Mouse (Mus musculus): Measurements from ENCODE around the gene Otx1. TPM values are rescaled to one million over a fixed set of nuclear protein-coding genes. Genes with fewer than 3 reads are reported as not detected.

The Otx1 gene
- polyA plus RNA-seq, 1 experiment from 2014 or later = 5.9 TPM

GRCm38 (mm10) chr11:22008817-22009216, 6.1 kb upstream of the Otx1 start:
- H3K4me3 ChIP-seq (ENCODE audit: low read depth, low read length) = no peak overlapping the region
- no peaks in the 10 kb centered on the region for H3K9me3 ChIP-seq (replicated peaks; ENCODE audit: control insufficient read depth, low read length)
- no peak overlapping the region for H3K9ac ChIP-seq (replicated peaks; ENCODE audit: low read length)
- DNase-seq (ENCODE audit: low spot score) (peak; percentile 45), ATAC-seq (replicated peaks; ENCODE audit: insufficient number of reproducible peaks, low FRiP score, low TSS enrichment, low read depth) (no peak)
- H3K4me2 ChIP-seq (ENCODE audit: low read depth, low read length) = no peak overlapping the region; the same call in 1 of the 2 replicates
- peaks cover 3% of the 10 kb centered on the region; the same call in 1 of the 2 replicates for H3K4me1 ChIP-seq (ENCODE audit: control insufficient read depth, insufficient read depth, low read length)
- peaks cover 35% of the 10 kb centered on the region for H3K27me3 ChIP-seq (ENCODE audit: control insufficient read depth, insufficient read depth, low read length)
- no peaks in the 10 kb centered on the region for H3K36me3 ChIP-seq (replicated peaks; ENCODE audit: control insufficient read depth, insufficient read depth, low read depth, low read length)
- WGBS = 5% methylated on average over 2 of the region's 2 CpGs
- no peak overlapping the region for H3K27ac ChIP-seq (replicated peaks; ENCODE audit: low read depth, low read length)

GRCm38 (mm10) chr11:22008129-22008596, 5.5 kb upstream of the Otx1 start:
- 0 out of 2 replicates have a peak overlapping the region, but pooled peaks have one; percentile 5 for H3K27ac ChIP-seq (replicated peaks; ENCODE audit: low read depth, low read length)
- H3K4me1 ChIP-seq (ENCODE audit: control insufficient read depth, insufficient read depth, low read length) = peaks cover 3% of the 10 kb centered on the region; the same call in 1 of the 2 replicates
- peaks cover 36% of the 10 kb centered on the region for H3K27me3 ChIP-seq (ENCODE audit: control insufficient read depth, insufficient read depth, low read length)
- under 1% methylated on average over 10 of the region's 10 CpGs for WGBS
- no peaks in the 10 kb centered on the region for H3K36me3 ChIP-seq (replicated peaks; ENCODE audit: control insufficient read depth, insufficient read depth, low read depth, low read length)
- no peak; the same call in 1 of the 2 replicates for ATAC-seq (replicated peaks; ENCODE audit: insufficient number of reproducible peaks, low FRiP score, low TSS enrichment, low read depth)
- H3K9ac ChIP-seq (replicated peaks; ENCODE audit: low read length) = no peak overlapping the region
- DNase-seq (ENCODE audit: low spot score) = peak; percentile 41
- H3K4me3 ChIP-seq (ENCODE audit: low read depth, low read length) = no peak overlapping the region
- peak overlapping the region; percentile 25; the same call in 1 of the 2 replicates for H3K4me2 ChIP-seq (ENCODE audit: low read depth, low read length)
- no peaks in the 10 kb centered on the region for H3K9me3 ChIP-seq (replicated peaks; ENCODE audit: control insufficient read depth, low read length)

- DNase-seq (ENCODE audit: low spot score) (no peak), ATAC-seq (replicated peaks; ENCODE audit: insufficient number of reproducible peaks, low FRiP score, low TSS enrichment, low read depth) (no peak)
- Histone ChIP-seq H3K4me2 (ENCODE audit: low read depth, low read length) (no peak overlapping the region; the same call in 1 of the 2 replicates), H3K27me3 (ENCODE audit: control insufficient read depth, insufficient read depth, low read length) (peaks cover 36% of the 10 kb centered on the region), H3K4me3 (ENCODE audit: low read depth, low read length) (no peak overlapping the region), H3K27ac (replicated peaks; ENCODE audit: low read depth, low read length) (no peak overlapping the region), H3K4me1 (ENCODE audit: control insufficient read depth, insufficient read depth, low read length) (peaks cover 3% of the 10 kb centered on the region; the same call in 1 of the 2 replicates), H3K36me3 (replicated peaks; ENCODE audit: control insufficient read depth, insufficient read depth, low read depth, low read length) (no peaks in the 10 kb centered on the region), H3K9ac (replicated peaks; ENCODE audit: low read length) (no peak overlapping the region), H3K9me3 (replicated peaks; ENCODE audit: control insufficient read depth, low read length) (no peaks in the 10 kb centered on the region)
- WGBS = 1% methylated on average over 6 of the region's 6 CpGs
Measured at GRCm38 (mm10) chr11:22007781-22008110, 5.0 kb upstream of the Otx1 start.

- no peaks in the 10 kb centered on the region for H3K36me3 ChIP-seq (replicated peaks; ENCODE audit: control insufficient read depth, insufficient read depth, low read depth, low read length)
- no peaks in the 10 kb centered on the region for H3K9me3 ChIP-seq (replicated peaks; ENCODE audit: control insufficient read depth, low read length)
- H3K4me3 ChIP-seq (ENCODE audit: low read depth, low read length) = peak overlapping the region; percentile 1; the same call in 1 of the 2 replicates
- H3K27me3 ChIP-seq (ENCODE audit: control insufficient read depth, insufficient read depth, low read length) = peaks cover 36% of the 10 kb centered on the region
- ATAC-seq (replicated peaks; ENCODE audit: insufficient number of reproducible peaks, low FRiP score, low TSS enrichment, low read depth) (no peak), DNase-seq (ENCODE audit: low spot score) (peak; percentile 56)
- WGBS = under 1% methylated on average over 20 of the region's 20 CpGs
- H3K27ac ChIP-seq (replicated peaks; ENCODE audit: low read depth, low read length) = no peak overlapping the region
- peak overlapping the region; percentile 22 for H3K4me2 ChIP-seq (ENCODE audit: low read depth, low read length)
- peak overlapping the region; percentile 43; the same call in 1 of the 2 replicates for H3K9ac ChIP-seq (replicated peaks; ENCODE audit: low read length)
- peaks cover 3% of the 10 kb centered on the region; the same call in 1 of the 2 replicates for H3K4me1 ChIP-seq (ENCODE audit: control insufficient read depth, insufficient read depth, low read length)
Measured at GRCm38 (mm10) chr11:22007088-22007780, 4.5 kb upstream of the Otx1 start.

- Histone ChIP-seq H3K27ac (replicated peaks; ENCODE audit: low read depth, low read length) (no peak overlapping the region), H3K9ac (replicated peaks; ENCODE audit: low read length) (peak overlapping the region; percentile 43; the same call in 1 of the 2 replicates), H3K9me3 (replicated peaks; ENCODE audit: control insufficient read depth, low read length) (no peaks in the 10 kb centered on the region), H3K36me3 (replicated peaks; ENCODE audit: control insufficient read depth, insufficient read depth, low read depth, low read length) (no peaks in the 10 kb centered on the region), H3K4me3 (ENCODE audit: low read depth, low read length) (peak overlapping the region; percentile 1; the same call in 1 of the 2 replicates), H3K27me3 (ENCODE audit: control insufficient read depth, insufficient read depth, low read length) (peaks cover 41% of the 10 kb centered on the region), H3K4me2 (ENCODE audit: low read depth, low read length) (no peak overlapping the region), H3K4me1 (ENCODE audit: control insufficient read depth, insufficient read depth, low read length) (peaks cover 3% of the 10 kb centered on the region; the same call in 1 of the 2 replicates)
- 7% methylated on average over 12 of the region's 12 CpGs for WGBS
- no peak for DNase-seq (ENCODE audit: low spot score)
- ATAC-seq (replicated peaks; ENCODE audit: insufficient number of reproducible peaks, low FRiP score, low TSS enrichment, low read depth) = no peak
Measured at GRCm38 (mm10) chr11:22006471-22007087, 3.9 kb upstream of the Otx1 start.

- Histone ChIP-seq H3K27me3 (ENCODE audit: control insufficient read depth, insufficient read depth, low read length) (peaks cover 50% of the 10 kb centered on the region), H3K9me3 (replicated peaks; ENCODE audit: control insufficient read depth, low read length) (no peaks in the 10 kb centered on the region), H3K4me2 (ENCODE audit: low read depth, low read length) (no peak overlapping the region), H3K36me3 (replicated peaks; ENCODE audit: control insufficient read depth, insufficient read depth, low read depth, low read length) (no peaks in the 10 kb centered on the region), H3K4me3 (ENCODE audit: low read depth, low read length) (no peak overlapping the region), H3K4me1 (ENCODE audit: control insufficient read depth, insufficient read depth, low read length) (peaks cover 3% of the 10 kb centered on the region; the same call in 1 of the 2 replicates), H3K9ac (replicated peaks; ENCODE audit: low read length) (no peak overlapping the region), H3K27ac (replicated peaks; ENCODE audit: low read depth, low read length) (no peak overlapping the region)
- DNase-seq (ENCODE audit: low spot score) = peak; percentile 29
- 3% methylated on average over 9 of the region's 9 CpGs for WGBS
- ATAC-seq (replicated peaks; ENCODE audit: insufficient number of reproducible peaks, low FRiP score, low TSS enrichment, low read depth) = no peak
Measured at GRCm38 (mm10) chr11:22005281-22005870, 2.7 kb upstream of the Otx1 start.

GRCm38 (mm10) chr11:22004331-22004841, 1.7 kb upstream of the Otx1 start:
- DNase-seq (ENCODE audit: low spot score) (peak; percentile 61), ATAC-seq (replicated peaks; ENCODE audit: insufficient number of reproducible peaks, low FRiP score, low TSS enrichment, low read depth) (peak; percentile 26; the same call in 1 of the 2 replicates)
- H3K27ac ChIP-seq (replicated peaks; ENCODE audit: low read depth, low read length) = peak overlapping the region; percentile 8; the same call in 1 of the 2 replicates
- WGBS = under 1% methylated on average over 18 of the region's 18 CpGs
- H3K9ac ChIP-seq (replicated peaks; ENCODE audit: low read length) = no peak overlapping the region
- peaks cover 54% of the 10 kb centered on the region for H3K27me3 ChIP-seq (ENCODE audit: control insufficient read depth, insufficient read depth, low read length)
- peaks cover 3% of the 10 kb centered on the region; the same call in 1 of the 2 replicates for H3K4me1 ChIP-seq (ENCODE audit: control insufficient read depth, insufficient read depth, low read length)
- no peaks in the 10 kb centered on the region for H3K36me3 ChIP-seq (replicated peaks; ENCODE audit: control insufficient read depth, insufficient read depth, low read depth, low read length)
- no peaks in the 10 kb centered on the region for H3K9me3 ChIP-seq (replicated peaks; ENCODE audit: control insufficient read depth, low read length)
- H3K4me3 ChIP-seq (ENCODE audit: low read depth, low read length) = no peak overlapping the region
- peak overlapping the region; percentile 11; the same call in 1 of the 2 replicates for H3K4me2 ChIP-seq (ENCODE audit: low read depth, low read length)

All from embryonic facial prominence, embryonic 11.5 days (tissue).